Mouse (Mus musculus) adrenal gland, adult (tissue): ENCODE data around the gene Cenpo.
"Not testable (repeated sequence)": the region's sequence is repeated elsewhere in the genome, so short reads cannot be mapped to it uniquely, and the experiment has no call there.

Experiments used
- DNase-seq, 2 experiments: peaks; one replicate each; pipeline ENCODE4 v3.0.0; 2022 to 2023; ENCODE audit warnings: low spot score in 1 of 2; ENCODE audit not compliant: inconsistent age in 2 of 2

Cenpo gene

DNA sequence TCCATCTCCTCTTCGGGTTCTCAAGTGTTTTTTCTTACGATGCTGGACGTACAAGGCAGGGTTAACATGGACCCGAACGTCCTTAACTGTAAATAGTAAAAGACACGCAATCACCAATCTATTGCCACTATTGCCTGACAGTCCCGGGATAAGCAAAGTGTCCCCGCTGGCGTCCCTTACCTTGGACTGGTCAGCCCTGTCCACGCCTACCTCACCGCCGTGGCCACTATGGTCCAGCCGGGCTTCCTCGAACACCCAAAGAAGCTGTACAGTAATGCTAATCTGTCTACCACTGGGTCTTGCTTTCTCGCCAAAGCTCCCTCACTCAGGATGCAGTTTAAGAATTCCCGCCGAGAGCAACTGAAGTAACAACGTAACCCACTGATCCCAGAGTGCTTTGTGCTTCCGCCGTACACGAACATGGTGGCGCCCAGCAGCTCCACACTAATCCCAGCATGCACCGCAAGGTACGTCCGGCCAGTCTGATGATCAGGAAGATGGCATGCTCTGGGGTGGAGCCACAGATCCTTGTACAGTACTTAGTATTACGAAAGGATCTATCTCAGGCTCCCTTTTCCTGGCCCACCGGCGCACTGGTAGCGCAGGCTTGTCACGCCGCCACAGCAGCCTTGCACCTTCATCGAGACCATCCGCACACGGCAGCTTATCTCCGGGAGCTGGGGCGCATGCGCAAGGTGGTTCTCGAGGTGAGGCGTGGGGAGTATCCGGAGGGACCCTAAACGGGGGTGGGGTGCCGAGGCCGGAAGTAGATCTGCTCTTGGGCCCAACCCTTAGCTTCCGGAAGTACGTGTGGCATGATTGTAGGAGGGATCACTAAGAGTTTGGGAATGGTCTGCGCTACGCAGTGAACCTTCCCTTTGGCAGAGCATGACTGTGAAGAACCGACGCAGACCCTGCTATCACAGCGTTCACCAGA, at the start of gene Cenpo, which contains the start of gene Ptrhd1:
Cenpo (minus strand) TSS at position 723 of the 937 bp plus-strand sequence.
Ptrhd1 (plus strand) TSS at position 456 of the 937 bp plus-strand sequence.
- DNase-seq, result peak; percentile 98 to 100

DNA sequence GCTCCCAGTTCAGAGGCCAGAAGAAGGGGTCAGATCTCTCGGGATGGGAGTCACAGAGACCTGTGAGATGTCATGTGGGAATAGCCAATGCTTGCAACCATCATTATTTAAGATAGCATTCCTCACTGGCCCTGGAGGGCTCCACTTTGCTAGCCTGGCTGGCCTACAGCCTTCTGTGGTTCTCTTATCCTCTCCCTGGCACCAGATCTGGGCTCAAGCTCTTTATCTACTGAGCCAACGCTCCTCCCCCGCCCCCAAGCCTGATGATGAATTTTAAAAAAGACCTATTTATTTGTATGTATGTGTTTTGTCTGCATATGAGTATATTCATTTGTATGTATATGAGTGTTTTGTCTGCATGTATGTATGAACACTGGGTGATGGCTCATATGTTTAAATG, 45.8 kb upstream of the Cenpo start:
- no peak for DNase-seq

- no peak for DNase-seq
Observed at GRCm38 (mm10) chr12:4278978-4279755, 45.1 kb upstream of the Cenpo start.

DNA sequence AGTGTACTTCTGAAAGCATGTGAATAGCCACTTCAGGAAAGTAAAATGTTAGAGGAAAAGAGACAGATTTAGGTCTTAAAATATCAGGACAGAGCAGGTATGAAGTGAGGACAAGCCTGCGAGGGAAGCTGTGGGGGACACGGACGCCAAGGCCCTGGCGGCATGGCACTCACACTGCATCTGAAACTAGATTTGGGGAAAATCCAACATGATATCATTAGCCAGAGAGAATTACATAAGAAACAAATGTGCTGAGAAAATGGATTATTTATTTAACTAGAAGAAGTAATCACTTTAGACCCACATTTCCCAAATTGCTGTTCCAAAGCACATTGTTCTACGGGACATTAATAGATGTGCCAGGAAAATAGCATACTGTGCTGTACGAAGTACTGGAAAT, 37.0 kb upstream of the Cenpo start:
- DNase-seq, result no peak

GRCm38 (mm10) chr12:4267765-4268164, 33.7 kb upstream of the Cenpo start:
- no peak for DNase-seq

DNA sequence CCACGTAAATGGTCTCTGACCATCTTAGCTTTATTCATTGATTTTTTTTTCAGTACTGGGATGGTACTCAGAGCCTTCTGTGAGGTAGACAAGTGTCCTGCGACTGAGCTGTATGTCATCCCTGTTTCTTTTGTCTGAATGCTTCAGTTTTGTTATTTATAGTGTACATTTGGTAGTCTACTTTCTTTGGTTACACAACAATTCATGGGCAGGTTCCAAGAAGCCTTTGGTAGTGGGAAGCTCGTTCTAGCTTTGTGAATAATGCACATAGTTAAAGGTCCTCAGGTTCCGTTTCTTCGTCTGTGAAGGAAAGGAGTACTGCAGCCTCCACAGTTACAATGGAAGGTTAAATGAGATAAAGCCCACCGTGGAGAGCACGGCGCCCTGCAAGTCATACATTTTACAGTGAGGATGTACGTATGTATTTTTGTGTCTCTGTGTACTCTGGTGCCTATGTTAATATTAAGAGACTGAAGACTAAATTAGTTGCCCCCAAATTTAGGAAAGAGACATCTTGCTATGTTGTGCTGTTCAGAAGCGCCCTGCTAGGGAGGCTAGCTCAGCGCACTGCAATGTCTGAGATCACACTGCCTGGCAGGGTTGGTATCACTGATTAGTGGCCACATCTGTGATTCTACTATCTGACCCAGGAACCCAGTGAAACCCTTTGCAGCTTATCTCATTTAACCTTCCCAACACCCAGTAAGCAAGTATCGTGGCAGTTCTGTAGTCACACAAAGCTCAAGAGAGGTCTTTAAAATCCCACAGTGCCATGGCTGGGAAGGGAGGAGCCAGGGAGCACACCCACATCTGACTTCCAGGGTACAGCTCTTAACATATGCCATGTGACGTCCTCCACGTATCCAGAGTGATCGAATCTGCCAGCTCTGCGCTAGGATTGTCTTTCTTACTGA, 18.9 kb upstream of the Cenpo start:
- no peak for DNase-seq

- DNase-seq, result no peak
Observed at GRCm38 (mm10) chr12:4249786-4250185, 15.7 kb upstream of the Cenpo start.

DNA sequence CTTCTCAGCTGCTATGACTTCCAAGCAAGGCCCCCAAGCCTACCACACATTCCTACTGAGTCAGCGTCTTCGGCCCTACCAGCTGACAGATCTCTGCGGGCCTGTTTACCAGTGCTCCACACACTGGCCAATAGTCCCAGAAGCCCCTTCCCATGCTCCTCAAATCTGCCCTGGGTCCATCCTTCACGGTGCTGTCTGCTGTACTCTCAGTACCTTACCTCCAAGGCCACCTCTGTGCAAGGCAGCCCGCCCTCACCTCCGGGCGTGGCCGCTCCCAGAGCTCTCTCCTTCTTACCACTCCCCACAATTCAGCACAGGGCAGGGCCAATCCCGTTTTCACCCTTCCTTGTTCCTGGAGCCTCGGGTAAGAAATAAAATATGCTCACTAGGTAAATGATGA, 11.6 kb upstream of the Cenpo start:
- DNase-seq, result no peak

DNA sequence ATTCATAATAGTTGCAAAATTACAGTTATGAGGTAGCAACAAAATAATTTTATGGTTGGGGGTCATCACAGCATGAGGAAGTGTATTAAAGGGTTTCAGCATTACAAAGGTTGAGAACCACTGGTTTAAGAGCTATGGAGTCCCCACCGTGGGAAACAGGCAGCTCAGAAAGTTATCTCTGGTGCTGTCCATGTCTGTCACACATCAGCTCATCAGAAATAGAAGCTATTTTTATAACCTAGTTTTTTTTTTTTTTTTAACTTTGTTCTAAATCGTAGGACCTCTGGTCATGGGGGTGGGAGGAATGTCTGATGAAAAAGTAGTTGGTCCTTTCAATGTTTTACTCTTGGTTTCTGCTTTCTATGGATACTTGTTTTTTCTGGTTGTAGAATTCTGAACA, 9.7 kb upstream of the Cenpo start:
- DNase-seq, result no peak

- not testable (repeated sequence) for DNase-seq
Observed at GRCm38 (mm10) chr12:4240281-4240680, 6.2 kb upstream of the Cenpo start.

- DNase-seq, result no peak
Observed at GRCm38 (mm10) chr12:4237481-4237880, 3.4 kb upstream of the Cenpo start.

DNA sequence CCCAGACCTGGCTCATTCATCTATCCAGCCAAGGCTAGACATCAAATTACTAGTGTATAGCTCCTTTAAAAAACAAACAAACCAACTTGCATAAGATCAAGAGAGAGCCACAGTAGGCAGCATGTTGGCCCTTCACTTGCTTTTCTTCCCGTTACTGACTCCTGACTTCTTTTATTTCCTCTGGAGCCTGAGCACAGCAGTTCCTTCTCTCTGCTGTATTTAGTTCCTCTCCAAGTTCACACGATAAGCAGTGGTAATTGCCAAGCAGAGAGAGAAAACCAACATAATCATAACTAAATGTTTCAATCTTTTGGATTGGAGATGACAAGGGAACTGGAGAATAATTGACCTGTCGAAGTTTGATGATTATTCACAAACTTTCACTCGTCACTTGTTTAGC, 1.3 kb downstream of the Cenpo start:
- DNase-seq, result no peak

GRCm38 (mm10) chr12:4230156-4230555, 3.9 kb downstream of the Cenpo start:
- no peak for DNase-seq

DNA sequence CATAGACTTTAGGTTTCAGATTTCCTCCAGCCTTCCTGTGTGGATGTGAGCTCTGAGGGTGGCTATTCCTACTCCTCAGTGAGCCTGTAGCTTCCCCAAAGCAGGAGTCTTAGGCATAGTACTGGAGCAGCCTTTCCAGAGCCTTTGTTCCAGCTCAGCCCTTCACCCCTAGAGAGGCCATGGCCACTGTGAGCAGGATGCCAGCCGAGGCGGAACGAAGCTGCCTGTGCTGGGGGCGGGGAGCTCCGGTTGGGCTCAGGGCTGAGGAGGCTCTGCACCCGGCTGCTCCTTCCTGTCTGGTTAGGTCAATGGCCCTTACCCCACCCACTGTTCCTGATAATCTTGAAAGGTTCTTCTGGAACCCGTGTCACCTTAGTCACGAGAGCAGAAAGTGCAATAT, 21.2 kb downstream of the Cenpo start:
- DNase-seq, result peak; percentile 84 to 89

DNA sequence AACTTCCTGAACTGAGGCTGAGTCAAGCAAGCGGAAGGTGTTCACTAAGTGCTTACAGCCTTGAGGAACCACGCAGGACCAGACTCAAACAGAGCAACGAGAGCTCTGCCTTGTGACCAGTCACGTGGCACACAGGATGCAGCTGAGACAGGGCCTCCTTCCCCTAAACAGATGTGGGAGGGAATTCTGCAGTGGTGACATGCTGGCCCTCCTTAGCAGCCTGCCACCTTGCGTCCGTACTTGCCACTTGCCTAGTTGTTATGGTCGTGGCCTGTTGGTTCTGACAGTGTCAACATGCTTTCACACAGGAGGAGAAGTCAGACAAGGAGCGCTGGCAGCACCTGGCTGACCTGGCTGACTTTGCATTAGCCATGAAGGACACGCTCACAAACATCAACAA, 22.9 kb downstream of the Cenpo start:
- no peak for DNase-seq

GRCm38 (mm10) chr12:4209196-4209595, 24.9 kb downstream of the Cenpo start:
- no peak for DNase-seq

GRCm38 (mm10) chr12:4208405-4209133, 25.5 kb downstream of the Cenpo start:
- DNase-seq, result peak; percentile 59 to 89

GRCm38 (mm10) chr12:4206106-4206505, 28.0 kb downstream of the Cenpo start:
- peak in 1 of 2 experiments; percentile 5 for DNase-seq

GRCm38 (mm10) chr12:4202206-4202605, 31.9 kb downstream of the Cenpo start:
- DNase-seq, result peak in 1 of 2 experiments; percentile 3
